Mouse (Mus musculus) kidney, embryonic 16.5 days (tissue): Measurements from ENCODE around the gene Hist1h3d. TPM values are rescaled to one million over a fixed set of nuclear protein-coding genes. Genes with fewer than 3 reads are reported as not detected.
"Not testable (repeated sequence)": the region's sequence is repeated elsewhere in the genome, so short reads cannot be mapped to it uniquely, and the experiment has no call there.

Experiments
- ATAC-seq: fragments of 200-750 bp; cut with Nextera tagmentation; 2 replicates; pipeline ENCODE4 v1.8.0; 2017; ENCODE audit warnings: moderate TSS enrichment; ENCODE audit not compliant: low FRiP score, low TSS enrichment
- H3K27ac ChIP-seq: fragments of 300-500 bp; sonication (generic); 2 replicates; pipeline ENCODE4 v1.5.1; 2014; ENCODE audit warnings: low read length
- H3K27me3 ChIP-seq: fragments of 300-500 bp; sonication (generic); 2 replicates; pipeline ENCODE4 v1.6.1; 2014; ENCODE audit warnings: low read length, control low read depth, mixed read lengths; ENCODE audit not compliant: insufficient read depth
- H3K36me3 ChIP-seq: fragments of 300-500 bp; sonication (generic); 2 replicates; pipeline ENCODE4 v1.6.1; 2014; ENCODE audit warnings: low read length, control low read depth, mixed read lengths; ENCODE audit not compliant: insufficient read depth
- H3K4me1 ChIP-seq: fragments of 300-500 bp; sonication (generic); 2 replicates; pipeline ENCODE4 v1.6.1; 2014; ENCODE audit warnings: low read length, control low read depth, mixed read lengths; ENCODE audit not compliant: insufficient read depth
- H3K4me2 ChIP-seq: fragments of 300-500 bp; sonication (generic); replicated peaks from 2 replicates; pipeline ENCODE4 v1.6.1; 2014; ENCODE audit warnings: low read depth, low read length
- H3K4me3 ChIP-seq: fragments of 300-500 bp; sonication (generic); 2 replicates; pipeline ENCODE4 v1.5.1; 2014; ENCODE audit warnings: mild to moderate bottlenecking, low read length
- H3K9ac ChIP-seq: fragments of 300-500 bp; sonication (generic); replicated peaks from 2 replicates; pipeline ENCODE4 v1.6.1; 2014; ENCODE audit warnings: low read length
- H3K9me3 ChIP-seq: fragments of 300-500 bp; sonication (generic); 2 replicates; pipeline ENCODE4 v1.6.1; 2016; ENCODE audit warnings: low read length, control low read depth
- WGBS: fragments of 180-500 bp; shearing (Covaris S2); extraction: QIAGEN DNeasy Blood & Tissue Kit; methylation state at CpG from one replicate; pipeline ENCODE4 v1.1.7; 2014; 5-methylcytosine and 5-hydroxymethylcytosine counted together
- microRNA-seq: library from miRNA; unstranded; fragments of <30 nt; microRNA quantifications from one replicate; pipeline ENCODE4, GENCODE M21; 2016
- polyA plus RNA-seq: library from polyadenylated mRNA; unstranded; fragments of >200 nt; fragmentation: Nextera tagmentation; extraction: Ambion mirVana; gene quantifications from 2 replicates; pipeline ENCODE4 v1.2.1, GENCODE M21; 2015

Hist1h3d gene
- polyA plus RNA-seq, 1 experiment from 2014 or later = 6.1 TPM

DNA sequence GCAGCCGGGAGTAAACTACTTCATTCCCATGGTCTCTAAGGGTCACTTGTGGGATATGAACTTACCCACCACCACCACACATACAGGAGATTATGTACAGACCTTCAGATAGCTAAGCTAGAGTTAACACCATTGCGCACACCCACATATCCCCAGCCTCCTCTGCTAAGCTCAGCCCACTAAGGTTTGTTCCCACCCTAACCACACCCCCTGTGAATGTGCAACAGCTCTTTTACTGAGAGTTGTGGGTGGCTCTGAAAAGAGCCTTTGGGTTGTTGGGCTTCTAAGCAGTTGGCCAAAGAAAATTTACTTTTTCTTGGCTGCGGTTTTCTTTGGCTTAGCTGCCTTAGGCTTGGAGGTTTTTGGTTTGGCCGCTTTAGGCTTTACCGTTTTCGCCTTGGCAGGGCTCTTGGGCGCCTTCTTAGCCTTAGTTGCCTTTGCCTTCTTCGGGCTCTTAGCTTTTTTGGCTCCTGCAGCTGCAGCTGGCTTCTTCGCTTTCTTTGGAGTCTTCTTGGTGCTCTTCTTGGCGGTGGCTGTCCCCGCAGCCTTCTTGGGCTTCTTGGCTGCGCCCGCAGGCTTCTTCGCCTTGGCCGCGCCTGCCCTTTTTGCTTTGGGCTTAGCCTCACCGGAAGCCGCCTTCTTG lies 46.1 kb downstream of the Hist1h3d start:
- peak overlapping the region; percentile 97 for H3K27ac ChIP-seq
- peaks cover 9% of the 10 kb centered on the region for H3K4me1 ChIP-seq
- H3K36me3 ChIP-seq = no peaks in the 10 kb centered on the region
- ATAC-seq = peak; percentile 91
- H3K27me3 ChIP-seq = no peaks in the 10 kb centered on the region
- H3K9ac ChIP-seq = peak overlapping the region; percentile 86
- H3K4me2 ChIP-seq = peak overlapping the region; percentile 70
- no peaks in the 10 kb centered on the region for H3K9me3 ChIP-seq
- H3K4me3 ChIP-seq = peak overlapping the region; percentile 62
- under 1% methylated on average over 18 of the region's 18 CpGs for WGBS

DNA sequence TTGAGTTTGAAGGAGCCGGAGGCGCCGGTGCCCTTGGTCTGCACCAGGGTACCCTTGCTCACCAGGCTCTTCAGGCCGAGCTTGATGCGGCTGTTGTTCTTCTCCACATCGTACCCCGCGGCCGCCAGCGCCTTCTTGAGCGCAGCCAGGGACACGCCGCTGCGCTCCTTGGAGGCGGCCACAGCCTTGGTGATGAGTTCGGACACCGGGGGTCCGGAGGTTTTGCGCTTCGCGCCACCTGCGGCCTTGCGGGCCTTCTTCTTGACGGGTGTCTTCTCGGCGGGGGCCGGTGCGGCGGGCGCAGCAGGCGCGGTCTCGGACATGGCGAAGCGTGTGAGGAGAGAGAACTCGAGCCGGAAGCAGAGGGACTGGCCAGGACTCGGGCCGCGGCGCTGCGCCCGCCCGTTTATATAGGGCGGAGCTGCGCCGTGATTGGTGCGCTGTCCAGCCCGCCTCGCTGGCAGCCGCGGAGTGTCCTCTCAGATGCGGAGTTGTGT lies 46.7 kb downstream of the Hist1h3d start, which contains the start of gene Hist1h1e:
Hist1h1e (minus strand) TSS at position 384 of the 497 bp plus-strand sequence.
- Histone ChIP-seq H3K4me3 (peak within 1 kb of the TSS; percentile 62), H3K4me2 (peak within 1 kb of the TSS; percentile 70), H3K9ac (peak within 1 kb of the TSS; percentile 86), H3K27ac (peak within 1 kb of the TSS; percentile 97)
- H3K36me3 ChIP-seq, H3K9me3 ChIP-seq, H3K27me3 ChIP-seq, H3K4me1 ChIP-seq: not testable (repeated sequence)
- peak; percentile 92 for ATAC-seq
- WGBS = under 1% methylated on average over 52 of the region's 53 CpGs

DNA sequence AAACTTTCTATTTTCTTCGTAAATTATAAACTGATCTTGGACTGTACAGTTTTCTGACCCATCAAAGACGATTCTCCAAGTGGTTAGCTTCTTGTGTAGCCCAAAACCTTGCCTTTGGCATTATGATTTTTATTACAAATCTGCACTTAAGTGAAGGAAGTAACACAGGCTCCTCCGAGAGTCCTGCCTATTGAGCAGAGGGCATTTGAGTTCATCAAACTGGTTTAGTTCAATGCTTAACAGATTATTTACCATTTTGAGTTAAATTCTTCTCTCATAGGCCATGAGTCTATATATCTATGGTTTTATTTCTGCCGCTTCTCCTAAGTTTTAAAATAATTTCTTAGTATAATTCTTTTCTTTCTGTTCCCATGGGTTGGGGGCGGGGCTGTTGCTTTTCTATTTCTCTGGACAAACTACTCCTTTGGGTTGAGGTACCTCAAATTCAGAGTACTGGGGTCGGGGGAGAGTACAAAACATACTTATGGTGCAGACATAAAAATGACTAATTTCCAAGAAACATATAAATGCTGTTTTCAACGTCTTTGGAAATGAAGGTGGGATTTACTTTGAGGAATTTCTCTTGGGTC lies 47.4 kb downstream of the Hist1h3d start:
- H3K4me3 ChIP-seq = peak overlapping the region; percentile 62
- peak overlapping the region; percentile 97 for H3K27ac ChIP-seq
- peak overlapping the region; percentile 86 for H3K9ac ChIP-seq
- H3K9me3 ChIP-seq = no peaks in the 10 kb centered on the region
- no peaks in the 10 kb centered on the region for H3K36me3 ChIP-seq
- ATAC-seq = no peak
- H3K4me2 ChIP-seq = peak overlapping the region; percentile 70
- H3K27me3 ChIP-seq = no peaks in the 10 kb centered on the region
- H3K4me1 ChIP-seq = peaks cover 9% of the 10 kb centered on the region
- 26% methylated on average over 7 of the region's 7 CpGs for WGBS

Small RNA genes lying within 50 kb of the gene (microRNA-seq; reads per million reads assigned to microRNA genes)
- not detected for gene Gm44297
- not detected for gene Gm44359
- not detected for gene Gm44394

Other genes with a start within 250 kb of the Hist1h3d start
- 49.9 and 54.0 TPM in 2 replicates for gene Zfp322a, start 206.6 kb upstream of the Hist1h3d start, polyA plus RNA-seq
- 13.7 and 14.6 TPM in 2 replicates for gene Abt1, start 151.9 kb upstream of the Hist1h3d start, polyA plus RNA-seq
- gene Btn1a1, start 109.9 kb upstream of the Hist1h3d start, polyA plus RNA-seq = 0.08 and 0.11 TPM in 2 replicates
- 0.50 and 0.54 TPM in 2 replicates for gene Btn2a2, start 86.9 kb upstream of the Hist1h3d start, polyA plus RNA-seq
- 4.5 and 5.6 TPM in 2 replicates for gene Hist1h4h, start 44.7 kb upstream of the Hist1h3d start, polyA plus RNA-seq
- gene Hist1h2af, start 41.9 kb upstream of the Hist1h3d start, polyA plus RNA-seq = 4.3 TPM in 2 replicates
- gene Hist1h3g, start 40.3 kb upstream of the Hist1h3d start, polyA plus RNA-seq = 4.6 and 6.0 TPM in 2 replicates
- 0.64 and 0.92 TPM in 2 replicates for gene Hist1h2bh, start 32.4 kb upstream of the Hist1h3d start, polyA plus RNA-seq
- gene Hist1h3f, start 31.7 kb upstream of the Hist1h3d start, polyA plus RNA-seq = 0.54 and 0.82 TPM in 2 replicates
- 1.5 and 2.0 TPM in 2 replicates for gene Hist1h4f, start 24.1 kb upstream of the Hist1h3d start, polyA plus RNA-seq
- gene Hist1h1d, start 22.5 kb upstream of the Hist1h3d start, polyA plus RNA-seq = 0.37 and 0.55 TPM in 2 replicates
- 4.7 TPM in 2 replicates for gene Hist1h3e, start 13.4 kb upstream of the Hist1h3d start, polyA plus RNA-seq
- gene Hist1h2ae, start 4.5 kb upstream of the Hist1h3d start, polyA plus RNA-seq = 57.3 and 57.7 TPM in 2 replicates
- 8.5 and 9.1 TPM in 2 replicates for gene Hist1h2bg, start 4.4 kb upstream of the Hist1h3d start, polyA plus RNA-seq
- 4.3 and 4.4 TPM in 2 replicates for gene Hist1h2bf, start 1.6 kb upstream of the Hist1h3d start, polyA plus RNA-seq
- gene Hist1h2ad, start 1.4 kb upstream of the Hist1h3d start, polyA plus RNA-seq = 2.5 and 3.0 TPM in 2 replicates
- gene Hist1h4d, start 5.8 kb downstream of the Hist1h3d start, polyA plus RNA-seq = 102 TPM in 2 replicates
- gene Hist1h2be, start 45.4 kb downstream of the Hist1h3d start, polyA plus RNA-seq = 3.2 and 3.3 TPM in 2 replicates
- 14.7 and 15.9 TPM in 2 replicates for gene Hist1h1e, start 46.8 kb downstream of the Hist1h3d start, polyA plus RNA-seq
- 1.3 and 1.6 TPM in 2 replicates for gene Hist1h2ac, start 108.2 kb downstream of the Hist1h3d start, polyA plus RNA-seq
- 72.4 and 78.3 TPM in 2 replicates for gene Hist1h2bc, start 108.4 kb downstream of the Hist1h3d start, polyA plus RNA-seq
- gene Hist1h1t, start 120.1 kb downstream of the Hist1h3d start, polyA plus RNA-seq = 0.26 TPM in 1 of 2 replicates, not detected in the other
- gene Hist1h4c, start 122.7 kb downstream of the Hist1h3d start, polyA plus RNA-seq = 4.5 and 5.9 TPM in 2 replicates
- 9.3 and 9.4 TPM in 2 replicates for gene Hfe, start 135.1 kb downstream of the Hist1h3d start, polyA plus RNA-seq
- gene Hist1h1c, start 163.0 kb downstream of the Hist1h3d start, polyA plus RNA-seq = 25.6 and 28.3 TPM in 2 replicates
- 6.8 and 9.7 TPM in 2 replicates for gene Hist1h3c, start 169.8 kb downstream of the Hist1h3d start, polyA plus RNA-seq
- gene Hist1h2bb, start 171.0 kb downstream of the Hist1h3d start, polyA plus RNA-seq = 2.1 and 2.5 TPM in 2 replicates
- gene Hist1h2ab, start 175.4 kb downstream of the Hist1h3d start, polyA plus RNA-seq = 33.6 and 37.8 TPM in 2 replicates
- 8.8 and 13.2 TPM in 2 replicates for gene Hist1h3b, start 176.5 kb downstream of the Hist1h3d start, polyA plus RNA-seq
- 4.6 and 6.0 TPM in 2 replicates for gene Hist1h4b, start 181.2 kb downstream of the Hist1h3d start, polyA plus RNA-seq
- 0.90 TPM in 1 of 2 replicates, not detected in the other for gene Hist1h4a, start 185.5 kb downstream of the Hist1h3d start, polyA plus RNA-seq
- 6.1 and 7.8 TPM in 2 replicates for gene Hist1h3a, start 186.6 kb downstream of the Hist1h3d start, polyA plus RNA-seq
- gene Hist1h1a, start 187.9 kb downstream of the Hist1h3d start, polyA plus RNA-seq = 0.91 and 1.7 TPM in 2 replicates
- not detected in 2 replicates for gene Trim38, start 194.2 kb downstream of the Hist1h3d start, polyA plus RNA-seq
- gene Slc17a2, start 231.2 kb downstream of the Hist1h3d start, polyA plus RNA-seq = 0.39 TPM in 1 of 2 replicates, not detected in the other